Mouse (Mus musculus) liver, embryonic 16.5 days (tissue): ENCODE measurements around the gene Smg9. TPM values are rescaled to one million over a fixed set of nuclear protein-coding genes. Genes with fewer than 3 reads are reported as not detected.

Experiments
- ATAC-seq: fragments of 200-750 bp; cut with Nextera tagmentation; 2 replicates; pipeline ENCODE4 v1.8.0; 2017; ENCODE audit warnings: low read depth, mild to moderate bottlenecking, moderate number of reproducible peaks, moderate library complexity
- H3K27ac ChIP-seq: fragments of 300-500 bp; sonication (generic); 2 replicates; pipeline ENCODE4 v1.5.1; 2014; ENCODE audit warnings: mild to moderate bottlenecking, low read length
- H3K27me3 ChIP-seq: fragments of 300-500 bp; sonication (generic); 2 replicates; pipeline ENCODE4 v1.6.1; 2014; ENCODE audit warnings: low read depth, low read length, mixed read lengths; ENCODE audit not compliant: control insufficient read depth, insufficient read depth
- H3K36me3 ChIP-seq: fragments of 300-500 bp; sonication (generic); 2 replicates; pipeline ENCODE4 v1.6.1; 2014; ENCODE audit warnings: mild to moderate bottlenecking; ENCODE audit not compliant: control insufficient read depth, insufficient read depth
- H3K4me1 ChIP-seq: fragments of 300-500 bp; sonication (generic); 2 replicates; pipeline ENCODE4 v1.6.1; 2014; ENCODE audit warnings: low read depth, low read length, mixed read lengths; ENCODE audit not compliant: control insufficient read depth
- H3K4me2 ChIP-seq: fragments of 300-500 bp; sonication (generic); 2 replicates; pipeline ENCODE4 v1.6.1; 2014; ENCODE audit warnings: low read depth, low read length, mixed read lengths
- H3K4me3 ChIP-seq: fragments of 300-500 bp; sonication (generic); 2 replicates; pipeline ENCODE4 v1.5.1; 2014; ENCODE audit warnings: low read depth, mild to moderate bottlenecking, low read length
- H3K9ac ChIP-seq: fragments of 300-500 bp; sonication (generic); 2 replicates; pipeline ENCODE4 v1.6.1; 2014; ENCODE audit warnings: low read depth, low read length
- H3K9me3 ChIP-seq: fragments of 300-500 bp; sonication (generic); replicated peaks from 2 replicates; pipeline ENCODE4 v1.6.1; 2016; ENCODE audit warnings: low read length; ENCODE audit not compliant: control insufficient read depth
- WGBS: fragments of 180-500 bp; shearing (Covaris S2); extraction: QIAGEN DNeasy Blood & Tissue Kit; methylation state at CpG from one replicate; pipeline ENCODE4 v1.1.7; 2014; ENCODE audit not compliant: insufficient replicate concordance; 5-methylcytosine and 5-hydroxymethylcytosine counted together
- polyA plus RNA-seq: library from polyadenylated mRNA; unstranded; fragments of >200 nt; fragmentation: Nextera tagmentation; extraction: Ambion mirVana; gene quantifications from 2 replicates; pipeline ENCODE4 v1.2.1, GENCODE M21; 2015

Gene Smg9
- polyA plus RNA-seq, 1 experiment from 2014 or later, result 14.3 TPM

DNA sequence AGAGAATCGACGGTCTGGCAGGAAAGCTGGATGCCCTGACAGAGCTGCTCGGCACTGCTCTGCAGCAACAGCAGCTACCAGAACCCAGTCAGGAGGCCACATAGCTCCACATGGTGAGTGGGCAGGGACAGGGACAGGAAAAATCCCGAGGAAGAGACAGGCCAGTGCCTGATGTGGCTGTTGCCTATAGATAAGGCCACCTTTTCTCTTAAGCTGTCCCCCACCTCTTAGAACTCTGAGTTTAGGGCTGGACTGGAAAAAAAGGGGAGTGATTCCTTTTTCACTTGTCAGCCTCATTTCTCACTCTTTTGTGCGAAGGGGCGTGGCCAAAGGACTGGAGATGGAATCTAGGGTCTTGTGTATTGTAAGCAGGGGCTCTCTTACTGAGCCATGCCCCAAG is 15.3 kb upstream of the Smg9 start:
- H3K9ac ChIP-seq, result peak overlapping the region; percentile 36; the same call in 1 of the 2 replicates
- H3K9me3 ChIP-seq, result no peaks in the 10 kb centered on the region
- peak overlapping the region; percentile 76 for H3K27ac ChIP-seq
- no peaks in the 10 kb centered on the region for H3K27me3 ChIP-seq
- 35% methylated on average over 6 of the region's 6 CpGs for WGBS
- H3K4me2 ChIP-seq, result no peak overlapping the region
- no peak overlapping the region for H3K4me3 ChIP-seq
- H3K36me3 ChIP-seq, result peaks cover 75% of the 10 kb centered on the region
- peaks cover 62% of the 10 kb centered on the region for H3K4me1 ChIP-seq
- ATAC-seq, result peak; percentile 69

DNA sequence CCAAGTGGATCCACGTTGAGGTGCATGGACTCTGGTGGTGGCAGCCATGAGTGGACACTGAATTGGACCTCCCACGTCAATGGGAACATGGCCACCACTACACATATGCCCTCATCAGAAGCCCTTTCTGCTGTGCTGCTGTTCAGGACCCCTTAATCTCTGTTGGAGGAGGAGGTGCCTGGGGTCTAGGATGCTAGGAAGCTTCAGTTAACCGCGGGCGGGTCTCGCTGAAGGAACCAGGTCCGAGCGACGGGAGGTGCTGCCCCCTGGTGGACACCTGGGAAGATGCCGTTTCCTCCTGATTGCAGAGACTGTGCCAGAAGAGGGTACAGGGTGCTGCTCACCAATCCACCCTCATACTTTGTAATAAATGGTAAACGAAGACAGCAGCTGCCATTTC is 14.6 kb upstream of the Smg9 start:
- WGBS, result 18% methylated on average over 11 of the region's 11 CpGs
- no peak overlapping the region for H3K4me2 ChIP-seq
- H3K27ac ChIP-seq, result peak overlapping the region; percentile 76
- H3K4me3 ChIP-seq, result no peak overlapping the region
- H3K9me3 ChIP-seq, result no peaks in the 10 kb centered on the region
- peaks cover 67% of the 10 kb centered on the region for H3K36me3 ChIP-seq
- 0 out of 2 replicates have a peak, but pooled peaks have one; percentile 16 for ATAC-seq
- peaks cover 62% of the 10 kb centered on the region for H3K4me1 ChIP-seq
- peak overlapping the region; percentile 36; the same call in 1 of the 2 replicates for H3K9ac ChIP-seq
- no peaks in the 10 kb centered on the region for H3K27me3 ChIP-seq

DNA sequence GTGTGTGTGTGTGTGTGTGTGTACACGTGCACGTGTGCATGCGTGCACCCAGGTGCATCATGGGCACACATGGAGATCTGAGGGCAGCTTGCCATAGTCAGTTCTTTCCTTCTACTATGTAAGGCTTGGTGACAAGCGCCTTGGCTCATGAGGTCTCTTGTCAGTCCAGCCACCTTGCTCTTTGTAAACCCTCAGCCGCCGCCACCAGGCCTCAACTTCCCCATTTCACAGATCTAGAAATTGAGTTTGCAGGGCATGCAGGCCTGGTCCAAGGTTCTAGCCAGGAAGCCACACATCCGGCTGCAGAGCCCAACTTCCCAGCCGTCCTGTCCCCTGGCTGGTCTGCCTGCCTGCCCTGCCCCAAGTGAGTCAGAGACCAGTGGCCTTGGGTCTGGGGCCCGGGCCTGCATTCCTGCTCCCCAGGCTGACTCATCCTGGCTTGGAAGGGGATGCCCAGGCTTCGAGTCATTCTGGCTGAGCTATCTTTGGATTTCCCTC is 12.3 kb upstream of the Smg9 start:
- peak overlapping the region; percentile 35 for H3K27ac ChIP-seq

DNA sequence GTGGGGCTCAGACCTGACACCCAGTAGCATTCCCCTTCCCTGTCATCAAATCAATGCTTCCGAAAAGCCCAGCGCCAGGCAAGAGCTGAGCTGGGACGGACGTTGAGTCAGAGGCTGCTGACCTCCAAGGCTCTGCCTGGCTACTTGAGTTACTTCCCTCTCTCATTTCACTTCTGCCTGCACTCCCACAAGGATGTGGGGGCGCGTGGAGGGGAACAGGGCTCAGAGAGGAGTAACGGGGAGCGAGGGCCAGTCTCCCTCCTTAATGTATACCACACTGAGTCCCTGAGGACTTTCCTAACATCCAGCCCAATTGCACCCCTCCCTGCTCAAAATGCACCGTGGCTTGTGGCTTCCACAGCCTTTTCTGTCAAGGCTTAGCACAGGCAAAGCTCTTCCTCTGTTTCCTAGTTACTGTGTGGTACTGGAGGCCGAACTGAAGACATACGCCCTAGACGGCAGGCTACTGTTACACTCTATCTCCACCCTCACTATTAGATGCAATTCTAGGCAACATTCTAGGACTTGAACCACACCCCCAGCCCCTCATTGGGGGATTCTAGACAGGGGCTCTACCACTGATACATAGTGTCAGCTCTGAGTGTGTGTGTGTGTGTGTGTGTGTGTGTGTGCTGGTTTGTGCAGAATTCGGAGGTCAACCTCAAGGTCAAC is 9.8 kb upstream of the Smg9 start:
- peaks cover 39% of the 10 kb centered on the region for H3K4me1 ChIP-seq
- H3K36me3 ChIP-seq, result peaks cover 20% of the 10 kb centered on the region
- 0 out of 2 replicates have a peak overlapping the region, but pooled peaks have one; percentile 8 for H3K27ac ChIP-seq
- H3K9ac ChIP-seq, result no peak overlapping the region; the same call in 1 of the 2 replicates
- no peaks in the 10 kb centered on the region for H3K9me3 ChIP-seq
- no peak overlapping the region for H3K4me3 ChIP-seq
- H3K27me3 ChIP-seq, result no peaks in the 10 kb centered on the region
- no peak overlapping the region for H3K4me2 ChIP-seq
- WGBS, result 34% methylated on average over 13 of the region's 13 CpGs
- ATAC-seq, result no peak

More for the DNA sequence above, 12.3 kb upstream of the Smg9 start:
- H3K9me3 ChIP-seq, result no peaks in the 10 kb centered on the region
- ATAC-seq, result peak; percentile 17; the same call in 1 of the 2 replicates
- H3K9ac ChIP-seq, result no peak overlapping the region
- no peak overlapping the region for H3K4me3 ChIP-seq
- peaks cover 45% of the 10 kb centered on the region for H3K36me3 ChIP-seq
- H3K4me2 ChIP-seq, result no peak overlapping the region
- WGBS, result 29% methylated on average over 10 of the region's 10 CpGs
- H3K4me1 ChIP-seq, result peaks cover 50% of the 10 kb centered on the region
- H3K27me3 ChIP-seq, result no peaks in the 10 kb centered on the region

DNA sequence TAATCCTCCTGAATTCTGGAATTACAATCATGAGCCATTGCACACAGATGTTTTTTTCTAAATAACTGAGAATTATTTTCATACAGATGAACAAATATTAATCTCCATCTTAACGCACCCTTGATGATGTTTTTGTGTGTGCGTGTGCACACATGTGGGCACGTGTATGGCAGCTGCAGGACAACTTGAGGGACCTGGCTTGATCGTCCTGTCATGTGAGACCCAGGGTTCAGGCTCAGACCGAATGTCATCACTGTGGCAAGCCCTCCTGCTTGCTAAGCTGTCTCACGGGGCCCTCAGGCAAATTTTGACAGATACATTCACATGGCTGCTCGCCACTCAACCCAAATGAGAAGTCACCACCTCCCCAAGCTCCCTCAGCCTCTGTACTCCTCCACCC is 8.9 kb upstream of the Smg9 start:
- Histone ChIP-seq H3K4me3 (no peak overlapping the region), H3K27ac (no peak overlapping the region), H3K27me3 (no peaks in the 10 kb centered on the region), H3K9ac (no peak overlapping the region), H3K4me2 (no peak overlapping the region), H3K36me3 (peaks cover 12% of the 10 kb centered on the region), H3K4me1 (peaks cover 42% of the 10 kb centered on the region), H3K9me3 (no peaks in the 10 kb centered on the region)
- ATAC-seq, result no peak
- WGBS, result 60% methylated on average over 7 of the region's 7 CpGs

DNA sequence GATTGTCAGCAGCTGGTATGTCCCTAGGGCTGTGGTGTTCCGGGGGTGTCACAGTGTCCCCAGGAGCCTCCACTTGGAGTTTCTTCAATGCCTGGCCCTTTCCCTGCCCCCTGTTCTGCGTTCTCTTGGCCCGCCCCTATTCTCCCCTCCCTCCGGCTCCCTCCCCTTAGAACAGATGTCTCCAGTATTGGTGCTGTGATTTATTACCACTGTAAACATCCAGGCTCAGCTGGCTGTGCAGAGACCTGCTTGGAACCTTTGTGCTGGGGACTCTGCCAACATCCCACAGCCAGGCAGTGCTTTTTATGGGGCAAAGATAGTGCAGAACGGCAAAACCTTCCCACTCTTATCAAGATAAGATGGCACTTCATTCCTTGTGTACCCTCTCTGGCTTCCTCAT is 8.3 kb upstream of the Smg9 start:
- Histone ChIP-seq H3K4me2 (no peak overlapping the region), H3K9me3 (no peaks in the 10 kb centered on the region), H3K27ac (no peak overlapping the region), H3K36me3 (peaks cover 6% of the 10 kb centered on the region), H3K9ac (no peak overlapping the region), H3K4me1 (peaks cover 47% of the 10 kb centered on the region), H3K27me3 (no peaks in the 10 kb centered on the region), H3K4me3 (no peak overlapping the region)
- 32% methylated on average over 5 of the region's 5 CpGs for WGBS
- no peak for ATAC-seq

DNA sequence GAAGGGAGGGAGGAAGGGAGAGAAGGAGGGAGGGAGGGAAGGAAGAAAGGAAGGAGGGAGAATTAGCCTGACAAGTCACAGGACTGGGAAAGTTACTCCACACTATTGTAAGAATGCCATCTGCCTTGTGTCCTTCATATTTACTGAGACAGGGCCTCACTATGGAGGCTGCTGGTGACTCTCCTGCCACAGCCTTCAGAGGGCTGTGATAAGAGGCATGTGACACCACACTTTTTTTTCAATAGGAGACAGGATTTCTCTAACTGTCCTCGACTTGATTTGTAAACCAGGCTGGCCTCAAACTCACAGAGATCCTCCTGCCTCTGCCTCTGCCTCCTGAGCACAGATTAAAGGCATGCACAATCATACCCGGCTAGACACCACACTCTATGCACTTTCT is 7.7 kb upstream of the Smg9 start:
- Histone ChIP-seq H3K4me3 (no peak overlapping the region), H3K9ac (no peak overlapping the region)

DNA sequence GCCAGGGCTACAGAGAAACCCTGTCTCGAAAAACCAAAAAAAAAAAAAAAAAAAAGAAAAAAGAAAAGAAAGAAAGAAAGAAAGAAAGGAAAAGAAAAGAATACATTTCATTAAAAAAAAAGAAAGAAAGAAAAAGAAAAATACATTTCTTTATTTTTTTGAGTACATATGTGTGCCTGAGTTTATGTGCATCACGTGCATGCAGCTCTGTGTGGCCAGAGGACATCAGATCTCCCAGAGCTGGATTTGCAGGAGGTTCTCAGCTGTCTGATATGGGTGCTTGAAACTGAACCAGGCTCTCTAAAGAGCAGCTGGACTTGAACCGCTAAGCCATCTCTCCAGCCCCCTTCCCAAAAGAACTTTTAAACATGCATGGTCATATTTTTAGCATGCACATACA is 5.4 kb upstream of the Smg9 start:
- peak overlapping the region; percentile 52; the same call in 1 of the 2 replicates for H3K9ac ChIP-seq
- 24% methylated on average over 2 of the region's 3 CpGs for WGBS
- ATAC-seq, result 0 out of 2 replicates have a peak, but pooled peaks have one; percentile 23
- H3K4me3 ChIP-seq, result no peak overlapping the region; the same call in 1 of the 2 replicates
- H3K9me3 ChIP-seq, result no peaks in the 10 kb centered on the region
- peak overlapping the region; percentile 55 for H3K4me2 ChIP-seq
- peaks cover 62% of the 10 kb centered on the region for H3K4me1 ChIP-seq
- no peaks in the 10 kb centered on the region for H3K27me3 ChIP-seq
- peak overlapping the region; percentile 91 for H3K27ac ChIP-seq
- H3K36me3 ChIP-seq, result no peaks in the 10 kb centered on the region

More for the DNA sequence above, 7.7 kb upstream of the Smg9 start:
- Histone ChIP-seq H3K9me3 (no peaks in the 10 kb centered on the region), H3K27me3 (no peaks in the 10 kb centered on the region), H3K27ac (no peak overlapping the region), H3K36me3 (0 out of 2 replicates have a peak, but pooled peaks cover 2% of the 10 kb centered on the region), H3K4me2 (no peak overlapping the region), H3K4me1 (peaks cover 51% of the 10 kb centered on the region)
- ATAC-seq, result no peak
- 49% methylated on average over 2 of the region's 2 CpGs for WGBS

DNA sequence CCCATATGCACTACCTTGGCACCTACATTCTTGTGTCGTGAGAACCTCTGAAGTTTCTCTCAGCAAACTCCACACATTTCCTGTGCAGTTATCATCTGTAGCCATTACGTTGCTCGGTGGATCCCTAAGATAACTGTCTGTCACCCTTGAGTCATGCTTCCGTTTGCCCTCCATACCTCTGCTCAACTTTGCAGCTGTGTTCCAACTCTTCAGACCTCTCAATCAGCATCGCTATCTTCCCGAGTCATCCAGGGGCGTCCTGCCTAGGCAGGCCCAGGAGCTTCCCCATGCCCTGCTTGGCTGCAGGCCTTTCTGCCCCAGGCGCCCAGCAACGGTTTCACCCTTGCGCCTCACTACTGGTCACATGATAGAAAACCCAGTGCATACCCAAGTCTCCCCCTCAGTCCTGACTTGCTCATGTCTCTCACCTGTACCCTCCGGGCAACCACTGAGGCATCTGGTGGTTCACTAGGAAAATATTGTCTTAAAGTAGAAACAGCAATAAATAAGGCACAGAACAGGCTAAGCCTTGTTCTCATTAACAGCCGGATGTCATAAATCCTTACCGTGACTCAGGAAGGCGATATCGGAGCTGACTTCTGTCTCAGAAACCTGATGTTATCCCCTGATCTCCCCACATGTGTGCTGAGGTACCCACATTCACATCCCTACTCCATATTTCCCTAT is 4.8 kb upstream of the Smg9 start:
- Histone ChIP-seq H3K27ac (peak overlapping the region; percentile 91), H3K36me3 (no peaks in the 10 kb centered on the region), H3K9me3 (no peaks in the 10 kb centered on the region), H3K27me3 (no peaks in the 10 kb centered on the region), H3K4me2 (peak overlapping the region; percentile 55), H3K9ac (peak overlapping the region; percentile 52), H3K4me3 (peak overlapping the region; percentile 31), H3K4me1 (peaks cover 58% of the 10 kb centered on the region)
- 20% methylated on average over 15 of the region's 15 CpGs for WGBS
- ATAC-seq, result peak; percentile 16
